Mouse (Mus musculus) forebrain, embryonic 10.5 days (tissue): ENCODE measurements around the gene Cd2. TPM values are rescaled to one million over a fixed set of nuclear protein-coding genes. Genes with fewer than 3 reads are reported as not detected.

ENCODE experiments used
- DNase-seq: peaks from one replicate; pipeline ENCODE4 v3.0.0-alpha.2; 2017; ENCODE audit warnings: low spot score; ENCODE audit errors: extremely low spot score
- H3K27ac ChIP-seq: fragments of 300-500 bp; sonication (generic); 2 replicates; pipeline ENCODE4 v1.5.1; 2016; ENCODE audit warnings: mild to moderate bottlenecking
- H3K27me3 ChIP-seq: fragments of 300-500 bp; sonication (generic); 2 replicates; pipeline ENCODE4 v1.6.1; 2016; ENCODE audit warnings: mild to moderate bottlenecking; ENCODE audit not compliant: poor library complexity, severe bottlenecking
- H3K36me3 ChIP-seq: fragments of 300-500 bp; sonication (generic); replicated peaks from 2 replicates; pipeline ENCODE4 v1.6.1; 2016; ENCODE audit warnings: mild to moderate bottlenecking, moderate library complexity
- H3K4me1 ChIP-seq: fragments of 300-500 bp; sonication (generic); 2 replicates; pipeline ENCODE4 v1.6.1; 2016
- H3K4me3 ChIP-seq: fragments of 300-500 bp; sonication (generic); 2 replicates; pipeline ENCODE4 v1.5.1; 2016; ENCODE audit warnings: mild to moderate bottlenecking, moderate library complexity
- H3K9me3 ChIP-seq: fragments of 300-500 bp; sonication (generic); 2 replicates; pipeline ENCODE4 v1.6.1; 2016; ENCODE audit warnings: mild to moderate bottlenecking, moderate library complexity
- WGBS: fragments of 180-500 bp; shearing (Covaris S2); methylation state at CpG from one replicate; pipeline ENCODE4 v1.1.7; 2016; 5-methylcytosine and 5-hydroxymethylcytosine counted together
- polyA plus RNA-seq: library from polyadenylated mRNA; unstranded; fragments of >200 nt; fragmentation: Nextera tagmentation; extraction: Ambion mirVana; gene quantifications from 2 replicates; pipeline ENCODE4 v1.2.1, GENCODE M21; 2016

The Cd2 gene
- polyA plus RNA-seq, 1 experiment from 2014 or later, result not detected

- no peaks in the 10 kb centered on the region for H3K9me3 ChIP-seq
- H3K27me3 ChIP-seq, result peaks cover 25% of the 10 kb centered on the region
- H3K27ac ChIP-seq, result no peak overlapping the region
- no peaks in the 10 kb centered on the region for H3K36me3 ChIP-seq
- peak; percentile 73 for DNase-seq
- H3K4me1 ChIP-seq, result peaks cover 43% of the 10 kb centered on the region
- H3K4me3 ChIP-seq, result no peak overlapping the region
- 23% methylated on average over 8 of the region's 8 CpGs for WGBS
Measured at GRCm38 (mm10) chr3:101304156-101304555, 16.4 kb upstream of the Cd2 start.

GRCm38 (mm10) chr3:101300271-101301071 is 12.7 kb upstream of the Cd2 start:
- peak overlapping the region; percentile 62 for H3K27ac ChIP-seq
- peaks cover 53% of the 10 kb centered on the region for H3K27me3 ChIP-seq
- DNase-seq, result peak; percentile 38
- WGBS, result 35% methylated on average over 23 of the region's 23 CpGs
- no peaks in the 10 kb centered on the region for H3K9me3 ChIP-seq
- H3K4me3 ChIP-seq, result peak overlapping the region; percentile 27
- no peaks in the 10 kb centered on the region for H3K36me3 ChIP-seq
- H3K4me1 ChIP-seq, result peaks cover 45% of the 10 kb centered on the region

GRCm38 (mm10) chr3:101299591-101299990 is 11.9 kb upstream of the Cd2 start:
- DNase-seq, result no peak
- Histone ChIP-seq H3K4me3 (no peak overlapping the region), H3K27me3 (peaks cover 50% of the 10 kb centered on the region), H3K27ac (no peak overlapping the region), H3K36me3 (no peaks in the 10 kb centered on the region), H3K9me3 (no peaks in the 10 kb centered on the region), H3K4me1 (peaks cover 46% of the 10 kb centered on the region)
- 78% methylated on average over 6 of the region's 6 CpGs for WGBS

- no peaks in the 10 kb centered on the region for H3K9me3 ChIP-seq
- H3K4me3 ChIP-seq, result no peak overlapping the region
- peak overlapping the region; percentile 48; the same call in 1 of the 2 replicates for H3K27ac ChIP-seq
- peaks cover 29% of the 10 kb centered on the region for H3K4me1 ChIP-seq
- no peaks in the 10 kb centered on the region for H3K36me3 ChIP-seq
- peaks cover 50% of the 10 kb centered on the region for H3K27me3 ChIP-seq
- WGBS, result 91% methylated on average over 5 of the region's 5 CpGs
- no peak for DNase-seq
Measured at GRCm38 (mm10) chr3:101297221-101297620, 9.5 kb upstream of the Cd2 start.

- Histone ChIP-seq H3K9me3 (no peaks in the 10 kb centered on the region), H3K36me3 (no peaks in the 10 kb centered on the region), H3K4me1 (peaks cover 29% of the 10 kb centered on the region), H3K27me3 (peaks cover 43% of the 10 kb centered on the region), H3K27ac (no peak overlapping the region), H3K4me3 (no peak overlapping the region)
- DNase-seq, result no peak
- WGBS, result 67% methylated on average over 15 of the region's 15 CpGs
Measured at GRCm38 (mm10) chr3:101295931-101296820, 8.4 kb upstream of the Cd2 start.

- Histone ChIP-seq H3K27me3 (peaks cover 38% of the 10 kb centered on the region), H3K27ac (no peak overlapping the region), H3K4me1 (peaks cover 22% of the 10 kb centered on the region), H3K36me3 (no peaks in the 10 kb centered on the region), H3K4me3 (no peak overlapping the region), H3K9me3 (no peaks in the 10 kb centered on the region)
- WGBS, result 7% methylated on average over 11 of the region's 11 CpGs
- DNase-seq, result peak; percentile 88
Measured at GRCm38 (mm10) chr3:101295366-101295867, 7.7 kb upstream of the Cd2 start.

- H3K27me3 ChIP-seq, result peaks cover 38% of the 10 kb centered on the region
- WGBS, result 75% methylated on average over 10 of the region's 10 CpGs
Measured at GRCm38 (mm10) chr3:101294487-101295365, 7.0 kb upstream of the Cd2 start.

GRCm38 (mm10) chr3:101293571-101294135 is 5.9 kb upstream of the Cd2 start:
- H3K27me3 ChIP-seq, result peaks cover 30% of the 10 kb centered on the region

More at GRCm38 (mm10) chr3:101294487-101295365, 7.0 kb upstream of the Cd2 start:
- H3K4me1 ChIP-seq, result peaks cover 15% of the 10 kb centered on the region
- no peak overlapping the region for H3K4me3 ChIP-seq
- H3K36me3 ChIP-seq, result no peaks in the 10 kb centered on the region
- DNase-seq, result no peak
- H3K9me3 ChIP-seq, result no peaks in the 10 kb centered on the region
- peak overlapping the region; percentile 40; the same call in 1 of the 2 replicates for H3K27ac ChIP-seq

GRCm38 (mm10) chr3:101292611-101293010 is 4.9 kb upstream of the Cd2 start:
- 88% methylated on average over 5 of the region's 5 CpGs for WGBS
- H3K36me3 ChIP-seq, result no peaks in the 10 kb centered on the region
- peaks cover 7% of the 10 kb centered on the region for H3K4me1 ChIP-seq
- H3K27ac ChIP-seq, result no peak overlapping the region
- no peak overlapping the region for H3K4me3 ChIP-seq
- H3K9me3 ChIP-seq, result no peaks in the 10 kb centered on the region
- DNase-seq, result no peak
- peaks cover 23% of the 10 kb centered on the region for H3K27me3 ChIP-seq

More at GRCm38 (mm10) chr3:101293571-101294135, 5.9 kb upstream of the Cd2 start:
- Histone ChIP-seq H3K4me1 (peaks cover 7% of the 10 kb centered on the region), H3K27ac (no peak overlapping the region), H3K4me3 (no peak overlapping the region), H3K36me3 (no peaks in the 10 kb centered on the region), H3K9me3 (no peaks in the 10 kb centered on the region)
- no peak for DNase-seq
- WGBS, result 86% methylated on average over 8 of the region's 8 CpGs

GRCm38 (mm10) chr3:101290587-101291520 is 3.1 kb upstream of the Cd2 start:
- WGBS, result 91% methylated on average over 18 of the region's 19 CpGs
- H3K4me3 ChIP-seq, result no peak overlapping the region
- no peaks in the 10 kb centered on the region for H3K9me3 ChIP-seq
- peaks cover 6% of the 10 kb centered on the region; the same call in 1 of the 2 replicates for H3K27me3 ChIP-seq
- H3K4me1 ChIP-seq, result peaks cover 7% of the 10 kb centered on the region
- no peak for DNase-seq
- H3K27ac ChIP-seq, result no peak overlapping the region
- H3K36me3 ChIP-seq, result no peaks in the 10 kb centered on the region

GRCm38 (mm10) chr3:101290036-101290435 is 2.3 kb upstream of the Cd2 start:
- no peaks in the 10 kb centered on the region for H3K36me3 ChIP-seq
- no peaks in the 10 kb centered on the region for H3K9me3 ChIP-seq
- no peak overlapping the region for H3K27ac ChIP-seq
- H3K4me1 ChIP-seq, result peaks cover 3% of the 10 kb centered on the region
- WGBS, result 91% methylated on average over 7 of the region's 7 CpGs
- no peak overlapping the region for H3K4me3 ChIP-seq
- H3K27me3 ChIP-seq, result peaks cover 6% of the 10 kb centered on the region; the same call in 1 of the 2 replicates
- DNase-seq, result no peak
